Mouse (Mus musculus): ENCODE measurements around the gene Ovch2. TPM values are rescaled to one million over a fixed set of nuclear protein-coding genes. Genes with fewer than 3 reads are reported as not detected.

Gene Ovch2
- not detected in 2 replicates for polyA plus RNA-seq (2012; rRNA removed)

GRCm38 (mm10) chr7:107801108-107801507, at the start of gene Ovch2:
Gene Ovch2 (minus strand): TSS chr7:107801208.

GRCm38 (mm10) chr7:107847390-107847789, 46.4 kb upstream of the Ovch2 start, which contains the start of gene Olfr470:
Gene Olfr470 (minus strand): TSS chr7:107847490.

GRCm38 (mm10) chr7:107825441-107825840, 24.4 kb upstream of the Ovch2 start, which contains the start of gene Olfr469:
Gene Olfr469 (minus strand): TSS chr7:107825541.

GRCm38 (mm10) chr7:107811963-107812362, 11.0 kb upstream of the Ovch2 start, which contains the start of gene Olfr467:
Gene Olfr467 (plus strand): TSS chr7:107812263.

GRCm38 (mm10) chr7:107757308-107758151, 43.5 kb downstream of the Ovch2 start, which contains the start of gene Cyb5r2:
Gene Cyb5r2 (minus strand): TSS chr7:107758032.

Other genes with a start within 250 kb of the Ovch2 start
- gene Olfml1, start 233.8 kb downstream of the Ovch2 start, polyA plus RNA-seq (2012; rRNA removed), result 2.2 and 2.8 TPM in 2 replicates
- 2.0 and 2.6 TPM in 2 replicates for gene Ppfibp2, start 206.0 kb downstream of the Ovch2 start, polyA plus RNA-seq (2012; rRNA removed)
- gene 5330417H12Rik, start 176.0 kb downstream of the Ovch2 start, polyA plus RNA-seq (2012; rRNA removed), result not detected in 2 replicates
- 0.16 and 0.37 TPM in 2 replicates for gene Cyb5r2, start 43.2 kb downstream of the Ovch2 start, polyA plus RNA-seq (2012; rRNA removed)
- not detected in 2 replicates for gene Olfr467, start 11.1 kb upstream of the Ovch2 start, polyA plus RNA-seq (2012; rRNA removed)
- not detected in 2 replicates for gene Olfr469, start 24.3 kb upstream of the Ovch2 start, polyA plus RNA-seq (2012; rRNA removed)
- not detected in 2 replicates for gene Olfr470, start 46.3 kb upstream of the Ovch2 start, polyA plus RNA-seq (2012; rRNA removed)
- gene Olfr472, start 96.7 kb upstream of the Ovch2 start, polyA plus RNA-seq (2012; rRNA removed), result not detected in 2 replicates
- gene Olfr473, start 129.2 kb upstream of the Ovch2 start, polyA plus RNA-seq (2012; rRNA removed), result not detected in 2 replicates
- gene Olfr474, start 153.4 kb upstream of the Ovch2 start, polyA plus RNA-seq (2012; rRNA removed), result not detected in 2 replicates
- not detected in 2 replicates for gene Olfr476, start 163.6 kb upstream of the Ovch2 start, polyA plus RNA-seq (2012; rRNA removed)
- not detected in 2 replicates for gene Olfr477, start 185.5 kb upstream of the Ovch2 start, polyA plus RNA-seq (2012; rRNA removed)
- not detected in 2 replicates for gene Olfr478, start 232.8 kb upstream of the Ovch2 start, polyA plus RNA-seq (2012; rRNA removed)
- not detected in 2 replicates for gene Olfr479, start 249.5 kb upstream of the Ovch2 start, polyA plus RNA-seq (2012; rRNA removed)

Data from central nervous system, embryonic 18 days (tissue).